Mouse (Mus musculus): ENCODE results near the gene Xlr4b. TPM values are rescaled to one million over a fixed set of nuclear protein-coding genes. Genes with fewer than 3 reads are reported as not detected.
"Not testable (repeated sequence)": the region's sequence is repeated elsewhere in the genome, so short reads cannot be mapped to it uniquely, and the experiment has no call there.

Gene Xlr4b
- total RNA-seq (2014; rRNA removed) (0.27 TPM in 1 of 2 replicates, not detected in the other), polyA plus RNA-seq (2012; rRNA removed) (0.07 TPM in 1 of 2 replicates, not detected in the other)

DNA sequence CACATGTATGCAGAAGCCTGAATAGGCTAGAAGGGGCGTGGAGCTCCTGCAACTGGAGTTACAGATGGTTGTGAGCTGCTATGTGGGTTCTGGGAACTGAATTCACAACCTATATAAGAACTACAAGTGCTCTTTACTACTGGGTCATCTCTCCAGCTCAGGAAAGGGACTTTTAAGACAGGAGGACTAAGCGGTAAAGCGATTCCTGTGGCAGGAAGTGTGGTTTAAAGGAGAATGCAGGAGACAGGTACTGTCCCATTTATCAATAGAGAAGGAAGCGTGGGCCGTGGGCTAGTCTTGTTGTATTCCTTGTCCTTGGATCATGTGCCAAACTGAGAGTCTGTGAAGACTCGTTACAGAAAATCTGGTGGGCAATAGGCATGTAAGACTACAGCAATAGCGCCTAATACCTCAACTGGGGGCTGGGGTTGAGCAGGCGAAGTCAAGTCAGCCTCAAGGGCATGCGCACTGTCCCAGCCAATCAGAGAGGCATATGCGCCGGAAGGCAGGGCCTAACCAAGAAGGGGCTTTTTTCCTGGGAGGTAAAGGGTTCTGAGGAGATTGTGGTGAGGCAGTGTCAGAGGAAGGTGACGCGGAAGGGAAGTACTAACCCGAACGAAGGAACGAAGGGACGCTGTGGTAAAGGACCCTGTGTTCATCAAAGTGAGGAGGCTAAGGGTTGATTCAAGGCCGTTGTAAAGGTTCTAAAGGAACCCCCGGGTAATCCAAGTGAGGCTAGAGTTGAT lies at the start of gene Xlr4b:
TSS of gene Xlr4b (plus strand) at position 515 of the 746 bp plus-strand sequence.
- not testable (repeated sequence) for H3K27ac ChIP-seq (replicated peaks; ENCODE audit: insufficient read depth, low read depth, low read length); H3K36me3 ChIP-seq (ENCODE audit: control insufficient read depth, insufficient read depth, low read length); H3K9ac ChIP-seq (ENCODE audit: low read depth, low read length); H3K4me3 ChIP-seq (ENCODE audit: insufficient read depth, low read depth, low read length); H3K79me2 ChIP-seq (ENCODE audit: control insufficient read depth, insufficient read depth, low read length); DNase-seq (ENCODE audit: extremely low read depth, low read depth, low spot score); H3K27me3 ChIP-seq (ENCODE audit: control insufficient read depth, insufficient read depth, low read length); H3K4me1 ChIP-seq (ENCODE audit: control insufficient read depth, insufficient read depth, low read length)
- WGBS: 73% methylated on average over 12 of the region's 19 CpGs

DNA sequence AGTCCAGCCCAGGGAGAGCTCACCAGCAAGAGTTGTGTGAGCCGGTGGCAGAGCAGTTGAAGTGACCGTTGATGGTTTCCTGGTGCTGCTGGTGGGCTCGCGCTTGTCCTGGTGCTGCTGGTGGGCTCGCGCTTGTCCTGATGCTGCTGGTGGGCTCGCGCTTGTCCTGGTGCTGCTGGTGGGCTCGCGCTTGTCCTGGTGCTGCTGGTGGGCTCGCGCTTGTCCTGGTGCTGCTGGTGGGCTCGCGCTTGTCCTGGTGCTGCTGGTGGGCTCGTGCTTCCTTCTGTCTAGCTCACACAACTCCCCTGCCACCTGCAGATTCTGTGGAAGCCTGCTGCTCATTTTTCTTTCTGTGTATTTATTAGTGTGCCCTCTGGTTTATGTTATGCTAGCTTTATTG lies 37.2 kb upstream of the Xlr4b start, which contains the start of gene Spin2d:
TSS of gene Spin2d (minus strand) at position 101 of the 400 bp plus-strand sequence.
- H3K36me3 ChIP-seq (ENCODE audit: control insufficient read depth, insufficient read depth, low read length); H3K4me3 ChIP-seq (ENCODE audit: insufficient read depth, low read depth, low read length); H3K27me3 ChIP-seq (ENCODE audit: control insufficient read depth, insufficient read depth, low read length); H3K4me1 ChIP-seq (ENCODE audit: control insufficient read depth, insufficient read depth, low read length); H3K9ac ChIP-seq (ENCODE audit: low read depth, low read length); DNase-seq (ENCODE audit: extremely low read depth, low read depth, low spot score); H3K79me2 ChIP-seq (ENCODE audit: control insufficient read depth, insufficient read depth, low read length); H3K27ac ChIP-seq (replicated peaks; ENCODE audit: insufficient read depth, low read depth, low read length): not testable (repeated sequence)
- 89% methylated on average over 6 of the region's 15 CpGs for WGBS

DNA sequence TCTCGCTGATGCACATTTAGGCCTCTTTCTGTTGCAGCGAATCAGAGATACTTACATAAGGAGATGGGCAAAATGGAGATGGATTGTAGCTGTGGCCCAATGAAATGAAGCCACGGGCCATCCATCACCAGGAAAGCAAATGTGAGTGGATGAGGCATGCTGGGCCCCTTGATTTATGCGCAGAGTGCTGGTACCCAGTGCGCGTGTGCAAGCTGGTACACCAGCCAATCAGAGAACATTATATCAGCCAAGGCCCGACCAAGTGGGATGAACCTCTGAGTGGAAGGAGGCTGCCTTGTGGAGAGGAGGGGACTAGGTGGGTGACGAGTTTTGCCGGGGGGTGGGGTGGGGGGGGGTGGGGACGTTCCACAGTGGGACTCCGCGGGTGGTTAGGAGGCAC lies 22.2 kb upstream of the Xlr4b start, which contains the start of gene Xlr3b:
TSS of gene Xlr3b (plus strand) at position 274 of the 400 bp plus-strand sequence.
- H3K36me3 ChIP-seq (ENCODE audit: control insufficient read depth, insufficient read depth, low read length); H3K27ac ChIP-seq (replicated peaks; ENCODE audit: insufficient read depth, low read depth, low read length); DNase-seq (ENCODE audit: extremely low read depth, low read depth, low spot score); H3K9ac ChIP-seq (ENCODE audit: low read depth, low read length); H3K4me1 ChIP-seq (ENCODE audit: control insufficient read depth, insufficient read depth, low read length); H3K27me3 ChIP-seq (ENCODE audit: control insufficient read depth, insufficient read depth, low read length); H3K4me3 ChIP-seq (ENCODE audit: insufficient read depth, low read depth, low read length); H3K79me2 ChIP-seq (ENCODE audit: control insufficient read depth, insufficient read depth, low read length): not testable (repeated sequence)
- 78% methylated on average over 10 of the region's 12 CpGs for WGBS

DNA sequence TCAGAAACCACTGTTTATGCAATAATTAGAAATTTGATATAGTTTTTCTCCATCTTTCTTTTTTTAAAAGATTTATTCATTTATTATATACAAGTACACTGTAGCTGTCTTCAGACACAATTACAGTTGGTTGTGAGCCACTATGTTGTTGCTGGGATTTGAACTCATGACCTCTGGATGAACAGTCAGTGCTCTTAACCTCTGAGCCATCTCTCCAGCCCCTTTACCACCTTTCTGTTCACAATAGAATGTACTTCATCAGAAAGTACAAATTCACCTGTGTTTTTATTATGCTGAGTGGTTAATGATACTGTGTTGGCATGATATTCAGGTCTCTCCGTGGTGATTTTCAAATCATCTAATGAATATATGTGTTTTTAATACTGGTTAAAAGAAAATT lies 11.2 kb downstream of the Xlr4b start:
- Histone ChIP-seq H3K9ac (ENCODE audit: low read depth, low read length) (no peak overlapping the region), H3K4me3 (ENCODE audit: insufficient read depth, low read depth, low read length) (no peak overlapping the region), H3K36me3 (ENCODE audit: control insufficient read depth, insufficient read depth, low read length) (no peaks in the 10 kb centered on the region), H3K79me2 (ENCODE audit: control insufficient read depth, insufficient read depth, low read length) (no peaks in the 10 kb centered on the region), H3K27ac (replicated peaks; ENCODE audit: insufficient read depth, low read depth, low read length) (no peak overlapping the region), H3K27me3 (ENCODE audit: control insufficient read depth, insufficient read depth, low read length) (no peaks in the 10 kb centered on the region), H3K4me1 (ENCODE audit: control insufficient read depth, insufficient read depth, low read length) (peaks cover 4% of the 10 kb centered on the region)
- DNase-seq (ENCODE audit: extremely low read depth, low read depth, low spot score): no peak
- WGBS: 65% methylated on average over 1 of the region's 1 CpGs
- no peak for TF ChIP-seq POLR2A (IDR thresholded peaks at IDR 0.05; ENCODE audit: extremely low read depth, insufficient read depth, low read length)
- TF ChIP-seq CTCF (IDR thresholded peaks at IDR 0.05; ENCODE audit: low read depth, low read length): no peak

DNA sequence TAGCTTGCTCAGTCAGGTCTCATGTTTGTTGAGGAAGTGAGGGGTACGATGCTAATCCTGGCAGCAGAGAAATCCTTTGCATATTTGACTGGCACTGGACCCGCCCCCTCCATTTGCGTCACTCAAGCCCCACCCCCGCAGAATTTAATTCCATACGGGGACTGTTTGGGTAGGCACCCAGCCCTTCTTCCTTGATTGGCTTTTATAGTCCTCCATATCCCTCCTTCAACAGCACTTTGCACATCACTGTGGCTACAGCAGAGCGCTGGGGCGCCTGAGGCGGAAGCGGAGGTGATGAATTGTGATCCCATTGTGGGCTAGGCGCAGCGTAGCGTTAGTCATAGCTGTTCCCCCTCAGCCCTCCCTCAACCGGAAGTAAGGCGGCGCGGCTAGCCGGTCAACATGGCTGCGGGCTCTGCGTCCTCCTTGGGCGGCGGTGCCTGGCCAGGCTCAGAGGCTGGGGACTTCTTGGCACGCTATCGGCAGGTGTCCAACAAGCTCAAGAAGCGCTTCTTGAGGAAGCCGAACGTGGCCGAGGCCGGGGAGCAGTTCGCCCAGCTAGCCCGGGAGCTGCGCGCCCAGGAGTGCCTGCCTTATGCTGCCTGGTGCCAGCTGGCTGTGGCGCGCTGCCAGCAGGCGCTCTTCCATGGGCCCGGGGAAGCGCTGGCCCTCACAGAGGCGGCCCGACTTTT lies 13.9 kb downstream of the Xlr4b start, which contains the start of gene F8a:
TSS of gene F8a (plus strand) at position 378 of the 692 bp plus-strand sequence.
- Histone ChIP-seq H3K36me3 (ENCODE audit: control insufficient read depth, insufficient read depth, low read length) (no peaks in the 10 kb centered on the region), H3K79me2 (ENCODE audit: control insufficient read depth, insufficient read depth, low read length) (no peaks in the 10 kb centered on the region), H3K9ac (ENCODE audit: low read depth, low read length) (peak within 1 kb of the TSS; percentile 97), H3K4me3 (ENCODE audit: insufficient read depth, low read depth, low read length) (peak within 1 kb of the TSS; percentile 98), H3K27me3 (ENCODE audit: control insufficient read depth, insufficient read depth, low read length) (no peaks in the 10 kb centered on the region), H3K4me1 (ENCODE audit: control insufficient read depth, insufficient read depth, low read length) (peaks cover 4% of the 10 kb centered on the region), H3K27ac (replicated peaks; ENCODE audit: insufficient read depth, low read depth, low read length) (peak within 1 kb of the TSS; percentile 96)
- TF ChIP-seq POLR2A (IDR thresholded peaks at IDR 0.05; ENCODE audit: extremely low read depth, insufficient read depth, low read length) (0 out of 2 replicates have a peak, but pooled peaks have one; percentile 61), CTCF (IDR thresholded peaks at IDR 0.05; ENCODE audit: low read depth, low read length) (no peak)
- DNase-seq (ENCODE audit: extremely low read depth, low read depth, low spot score): peak; percentile 66
- 1% methylated on average over 28 of the region's 39 CpGs for WGBS

All from liver, adult 2 months (tissue).